Mouse (Mus musculus): Measurements from ENCODE around the gene Gm1604a.
A peak's percentile ranks its signal among the peaks of the same experiment; 100 is the strongest.
"Not testable (repeated sequence)": the region's sequence is repeated elsewhere in the genome, so short reads cannot be mapped to it uniquely, and the experiment has no call there.

The Gm1604a gene

GRCm38 (mm10) chr17:7025257-7025656 is at the start of gene Gm1604a:
Gm1604a (plus strand) TSS chr17:7025568.
- not testable (repeated sequence) for DNase-seq

- DNase-seq = peak; percentile 79
These were observed 46.8 kb upstream of the Gm1604a start, which contains the start of gene Gm49721 for GRCm38 (mm10) chr17:6978287-6979248. Gm49721 (plus strand) TSS chr17:6978904.

GRCm38 (mm10) chr17:6979380-6979779 is 46.0 kb upstream of the Gm1604a start:
- not testable (repeated sequence) for DNase-seq

- not testable (repeated sequence) for DNase-seq
These were observed 45.2 kb upstream of the Gm1604a start for GRCm38 (mm10) chr17:6980144-6980543.

- DNase-seq = peak; percentile 13
These were observed 39.2 kb upstream of the Gm1604a start for GRCm38 (mm10) chr17:6986118-6986517.

- DNase-seq = not testable (repeated sequence)
These were observed 29.9 kb upstream of the Gm1604a start for GRCm38 (mm10) chr17:6995504-6995903.

GRCm38 (mm10) chr17:6996826-6997225 is 28.5 kb upstream of the Gm1604a start:
- not testable (repeated sequence) for DNase-seq

GRCm38 (mm10) chr17:6997778-6998490 is 27.4 kb upstream of the Gm1604a start:
- not testable (repeated sequence) for DNase-seq

GRCm38 (mm10) chr17:7001790-7002585 is 23.4 kb upstream of the Gm1604a start:
- not testable (repeated sequence) for DNase-seq

GRCm38 (mm10) chr17:7003392-7003791 is 22.0 kb upstream of the Gm1604a start:
- not testable (repeated sequence) for DNase-seq

- not testable (repeated sequence) for DNase-seq
These were observed 19.7 kb upstream of the Gm1604a start for GRCm38 (mm10) chr17:7005646-7006045.

GRCm38 (mm10) chr17:7008885-7009284 is 16.5 kb upstream of the Gm1604a start:
- not testable (repeated sequence) for DNase-seq

GRCm38 (mm10) chr17:7009440-7009839 is 15.9 kb upstream of the Gm1604a start:
- DNase-seq = not testable (repeated sequence)

- not testable (repeated sequence) for DNase-seq
These were observed 15.5 kb upstream of the Gm1604a start for GRCm38 (mm10) chr17:7009901-7010300.

- not testable (repeated sequence) for DNase-seq
These were observed 11.2 kb upstream of the Gm1604a start for GRCm38 (mm10) chr17:7014190-7014589.

- DNase-seq = not testable (repeated sequence)
These were observed 487 bp downstream of the Gm1604a start for GRCm38 (mm10) chr17:7025764-7026346.

GRCm38 (mm10) chr17:7030204-7030603 is 4.8 kb downstream of the Gm1604a start:
- DNase-seq = not testable (repeated sequence)

GRCm38 (mm10) chr17:7030622-7031174 is 5.3 kb downstream of the Gm1604a start:
- not testable (repeated sequence) for DNase-seq

- DNase-seq = not testable (repeated sequence)
These were observed 8.1 kb downstream of the Gm1604a start for GRCm38 (mm10) chr17:7033192-7034166.

- DNase-seq = not testable (repeated sequence)
These were observed 43.7 kb downstream of the Gm1604a start for GRCm38 (mm10) chr17:7068997-7069539.

Data from lung, postnatal 36 days (tissue).